ENCODE assay signal across 22 mouse cellular contexts in genomic region chr4:32651669-32652068, GRCm38 (mm10). TPM values are rescaled to one million over a fixed set of nuclear protein-coding genes. Genes with fewer than 3 reads are reported as not detected.
DNase-seq lines count a peak whose midpoint lies in the region; ATAC-seq and TF ChIP-seq lines count a peak whose summit lies in the region.
"Had no signal": no experiment of that assay in that cellular context is flagged by ENCODE, and none has a peak within 500 bp of the region (broad histone marks: within the 10 kb centered on the region; RNA-seq: fewer than 3 reads in every experiment).

No protein-coding gene starts in this region.

- no peaks in the 10 kb centered on the region for H3K79me2 ChIP-seq in heart, adult 2 months (replicated peaks; ENCODE audit: control insufficient read depth, insufficient read depth, low read length)

- no peak for TF ChIP-seq CTCF in heart, adult 2 months (IDR thresholded peaks at IDR 0.05)
- no peak for TF ChIP-seq CTCF in ES-Bruce4 (IDR thresholded peaks at IDR 0.05; ENCODE audit: low read depth, low read length)
- no peak for TF ChIP-seq CTCF in intestine, postnatal 0 days (IDR thresholded peaks at IDR 0.05; ENCODE audit: low read depth)

- 0 out of 2 replicates have a peak, but pooled peaks have one; percentile 24 for TF ChIP-seq EP300 in heart, adult 2 months (IDR thresholded peaks at IDR 0.05; ENCODE audit: insufficient read depth, low read depth, low read length)
- peak; percentile 28; the same call in 1 of the 2 replicates for TF ChIP-seq EP300 in ES-Bruce4 (IDR thresholded peaks at IDR 0.05; ENCODE audit: insufficient read depth, low read depth, low read length)

- TF ChIP-seq POLR2A in heart, adult 2 months (IDR thresholded peaks at IDR 0.05; ENCODE audit: insufficient read depth, low read depth, low read length): no peak
- TF ChIP-seq POLR2A in ES-Bruce4 (IDR thresholded peaks at IDR 0.05; ENCODE audit: insufficient read depth, low read length): no peak

- no peaks in the 10 kb centered on the region for H3K27me3 ChIP-seq in heart, adult 2 months (ENCODE audit: control insufficient read depth, insufficient read depth, low read length)
- no peaks in the 10 kb centered on the region for H3K27me3 ChIP-seq in ES-Bruce4 (ENCODE audit: control insufficient read depth, insufficient read depth, low read length, poor library complexity, severe bottlenecking)
- no peaks in the 10 kb centered on the region for H3K27me3 ChIP-seq in liver, embryonic 16.5 days (ENCODE audit: control insufficient read depth, insufficient read depth, low read depth, low read length)
- no peaks in the 10 kb centered on the region for H3K27me3 ChIP-seq in intestine, postnatal 0 days (replicated peaks; ENCODE audit: control insufficient read depth, insufficient read depth, low read length)
- H3K27me3 ChIP-seq: forebrain, embryonic 13.5 days had no signal

- H3K4me3 ChIP-seq in heart, adult 2 months: no peak overlapping the region
- H3K4me3 ChIP-seq in ES-Bruce4 (ENCODE audit: low read depth, low read length): no peak overlapping the region
- H3K4me3 ChIP-seq in liver, embryonic 16.5 days (ENCODE audit: low read depth, low read length): no peak overlapping the region
- H3K4me3 ChIP-seq in intestine, postnatal 0 days (ENCODE audit: low read depth, low read length): no peak overlapping the region
- H3K4me3 ChIP-seq: forebrain, embryonic 13.5 days; gastrocnemius, adult 2 months; hindbrain, embryonic 10.5 days; midbrain, embryonic 10.5 days had no signal

- WGBS in heart, adult 2 months: 50% methylated on average over 5 of the region's 5 CpGs
- WGBS in liver, embryonic 16.5 days (ENCODE audit: insufficient replicate concordance): 46% methylated on average over 5 of the region's 5 CpGs
- WGBS in intestine, postnatal 0 days: 54% methylated on average over 5 of the region's 5 CpGs

- 0 out of 2 replicates have a peak, but pooled peaks have one; percentile 53 for ATAC-seq in liver, embryonic 16.5 days (ENCODE audit: low read depth)
- no peak for ATAC-seq in intestine, postnatal 0 days
- ATAC-seq: forebrain, embryonic 13.5 days had no signal

- no peaks in the 10 kb centered on the region for H3K9me3 ChIP-seq in ES-Bruce4 (replicated peaks; ENCODE audit: control insufficient read depth, insufficient read depth, low read length, poor library complexity, severe bottlenecking)
- no peaks in the 10 kb centered on the region for H3K9me3 ChIP-seq in liver, embryonic 16.5 days (replicated peaks; ENCODE audit: control insufficient read depth, low read length)
- H3K9me3 ChIP-seq in intestine, postnatal 0 days (ENCODE audit: control insufficient read depth): no peaks in the 10 kb centered on the region
- H3K9me3 ChIP-seq: forebrain, embryonic 13.5 days; hindbrain, embryonic 10.5 days; midbrain, embryonic 10.5 days had no signal

- H3K36me3 ChIP-seq in heart, adult 2 months (ENCODE audit: control insufficient read depth, insufficient read depth, low read length): peaks cover 2% of the 10 kb centered on the region; the same call in 1 of the 2 replicates
- peaks cover 24% of the 10 kb centered on the region for H3K36me3 ChIP-seq in ES-Bruce4 (ENCODE audit: control insufficient read depth, insufficient read depth, low read length, poor library complexity, severe bottlenecking)
- peaks cover 20% of the 10 kb centered on the region for H3K36me3 ChIP-seq in liver, embryonic 16.5 days (ENCODE audit: control insufficient read depth, insufficient read depth)
- peaks cover 22% of the 10 kb centered on the region for H3K36me3 ChIP-seq in intestine, postnatal 0 days (ENCODE audit: control insufficient read depth, insufficient read depth)

- H3K9ac ChIP-seq in heart, adult 2 months (ENCODE audit: low read depth, low read length): no peak overlapping the region
- no peak overlapping the region for H3K9ac ChIP-seq in ES-Bruce4 (ENCODE audit: low read depth, poor library complexity, severe bottlenecking)
- H3K9ac ChIP-seq in liver, embryonic 16.5 days (ENCODE audit: low read depth, low read length): no peak overlapping the region
- H3K9ac ChIP-seq in intestine, postnatal 0 days (ENCODE audit: low read depth, low read length): no peak overlapping the region
- H3K9ac ChIP-seq: forebrain, embryonic 13.5 days had no signal

- H3K27ac ChIP-seq in heart, adult 2 months: peak overlapping the region; percentile 29; the same call in 1 of the 2 replicates
- H3K27ac ChIP-seq in ES-Bruce4 (ENCODE audit: insufficient read depth, low read length): no peak overlapping the region
- no peak overlapping the region for H3K27ac ChIP-seq in liver, embryonic 16.5 days (ENCODE audit: low read length)
- no peak overlapping the region for H3K27ac ChIP-seq in intestine, postnatal 0 days (ENCODE audit: low read depth, low read length)
- H3K27ac ChIP-seq: forebrain, embryonic 13.5 days; gastrocnemius, adult 2 months; hindbrain, embryonic 10.5 days; midbrain, embryonic 10.5 days had no signal

- H3K4me2 ChIP-seq in liver, embryonic 16.5 days (ENCODE audit: low read depth, low read length): no peak overlapping the region
- no peak overlapping the region for H3K4me2 ChIP-seq in intestine, postnatal 0 days (replicated peaks; ENCODE audit: low read depth)
- H3K4me2 ChIP-seq: forebrain, embryonic 13.5 days had no signal

- intact Hi-C loops in heart, adult 2 months (cut with DNase I): loop anchor here (10.0 kb wide), 1 partner anchor 383 kb away; the partner anchor contains the start of gene Ube2j1
- intact Hi-C loops in heart, postnatal 10 days (cut with DNase I): loop anchor here (10.0 kb wide), 1 partner anchor 383 kb away; the partner anchor contains the start of gene Ube2j1

- no peaks in the 10 kb centered on the region; the same call in 1 of the 2 replicates for H3K4me1 ChIP-seq in heart, adult 2 months (ENCODE audit: control insufficient read depth, insufficient read depth, low read length)
- H3K4me1 ChIP-seq in ES-Bruce4 (ENCODE audit: control insufficient read depth, insufficient read depth, low read length): no peaks in the 10 kb centered on the region
- no peaks in the 10 kb centered on the region; the same call in 1 of the 2 replicates for H3K4me1 ChIP-seq in liver, embryonic 16.5 days (ENCODE audit: control insufficient read depth, low read depth, low read length)
- H3K4me1 ChIP-seq in intestine, postnatal 0 days (replicated peaks; ENCODE audit: control insufficient read depth, insufficient read depth, low read length): no peaks in the 10 kb centered on the region
- H3K4me1 ChIP-seq: hindbrain, embryonic 10.5 days; midbrain, embryonic 10.5 days had no signal

- DNase-seq in heart, adult 2 months: no peak
- DNase-seq in heart, postnatal 10 days: no peak
- DNase-seq in T-cell, adult 2 months (ENCODE audit: low spot score): peak; percentile 10
- no peak for DNase-seq in urinary bladder, adult 18-20 months (ENCODE audit: low spot score in 2 of 2)
- DNase-seq: B cell, adult 2 months; cerebellum, adult 11 months; gastrocnemius, adult 2 months; kidney, adult 9 months; kidney, postnatal 4 days; layer of hippocampus, postnatal 36 days; left cerebral cortex, postnatal 4 days; spleen, adult 18-20 months; thymus, postnatal 25 days had no signal

RNA-seq across cellular contexts. Expression of gene Mdn1, which starts 5.2 kb away (rescaled TPM):
- total RNA-seq in heart, adult 2 months (2021): 1 to 10 TPM; 8.7 to 8.8 TPM
- 4.9 and 6.4 TPM in 2 replicates for polyA plus RNA-seq in heart, adult 2 months (2012; rRNA removed)
- total RNA-seq in heart, postnatal 10 days (2021): 10 to 100 TPM; 12.8 to 17.1 TPM
- polyA plus RNA-seq in ES-Bruce4 (2011; ENCODE audit: insufficient read depth, insufficient read length, low read depth, missing spikeins): 110 and 119 TPM in 2 replicates
- 2.5 and 3.1 TPM in 2 replicates for polyA plus RNA-seq in liver, embryonic 16.5 days (2015; fragmentation: Nextera tagmentation; extraction: Ambion mirVana)
- 3.9 and 4.6 TPM in 2 replicates for polyA plus RNA-seq in intestine, postnatal 0 days (2015; fragmentation: Nextera tagmentation; extraction: Ambion mirVana)

RNA-seq across cellular contexts. Expression of gene Casp8ap2, which starts 36.4 kb away (rescaled TPM):
- 1 to 10 TPM; 4.9 to 6.7 TPM for total RNA-seq in heart, adult 2 months (2021)
- 2.5 and 4.2 TPM in 2 replicates for polyA plus RNA-seq in heart, adult 2 months (2012; rRNA removed)
- total RNA-seq in heart, postnatal 10 days (2021): 1 to 10 TPM; 7.2 to 9.0 TPM
- 46.3 and 55.6 TPM in 2 replicates for polyA plus RNA-seq in ES-Bruce4 (2011; ENCODE audit: insufficient read depth, insufficient read length, low read depth, missing spikeins)
- polyA plus RNA-seq in liver, embryonic 16.5 days (2015; fragmentation: Nextera tagmentation; extraction: Ambion mirVana): 20.8 and 23.7 TPM in 2 replicates
- 18.4 and 19.2 TPM in 2 replicates for polyA plus RNA-seq in intestine, postnatal 0 days (2015; fragmentation: Nextera tagmentation; extraction: Ambion mirVana)

RNA-seq across cellular contexts. Expression of gene Gja10, which starts 49.1 kb away (rescaled TPM):
- not detected for total RNA-seq in heart, adult 2 months (2021)
- polyA plus RNA-seq in heart, adult 2 months (2012; rRNA removed): not detected in 2 replicates
- total RNA-seq in heart, postnatal 10 days (2021): not detected
- not detected in 2 replicates for polyA plus RNA-seq in ES-Bruce4 (2011; ENCODE audit: insufficient read depth, insufficient read length, low read depth, missing spikeins)
- polyA plus RNA-seq in liver, embryonic 16.5 days (2015; fragmentation: Nextera tagmentation; extraction: Ambion mirVana): not detected in 2 replicates
- not detected in 2 replicates for polyA plus RNA-seq in intestine, postnatal 0 days (2015; fragmentation: Nextera tagmentation; extraction: Ambion mirVana)
- total RNA-seq: gastrocnemius, adult 2 months; heart, adult 18-20 months; layer of hippocampus, postnatal 36 days; left cerebral cortex, postnatal 4 days; neutrophil, adult 5-6 weeks had no signal
- polyA plus RNA-seq: forebrain, embryonic 13.5 days; stomach, embryonic 16.5 days had no signal

Comparison
In these comparisons a context has a peak if more than half of its experiments do, and no peak if none do; other contexts are left out.
1. RNA of gene Mdn1, which starts 5.2 kb away (polyA plus RNA-seq): 110 to 119 TPM in ES-Bruce4; 4.9 to 6.4 TPM in heart, adult 2 months, 3.9 to 4.6 TPM in intestine, postnatal 0 days and 2.5 to 3.1 TPM in liver, embryonic 16.5 days; every median in the first group is over 10 times any median in the second.